In genomic region chr2:30237881-30238280, GRCm38 (mm10) we compare ENCODE assay signal across 9 mouse cellular contexts. TPM values are rescaled to one million over a fixed set of nuclear protein-coding genes. Genes with fewer than 3 reads are reported as not detected.
DNase-seq lines count a peak whose midpoint lies in the region; ATAC-seq and TF ChIP-seq lines count a peak whose summit lies in the region.
"Had no signal": no experiment of that assay in that cellular context is flagged by ENCODE, and none has a peak within 500 bp of the region (broad histone marks: within the 10 kb centered on the region; RNA-seq: fewer than 3 reads in every experiment).

No protein-coding gene starts in this region.

- peaks cover 39% of the 10 kb centered on the region for H3K4me1 ChIP-seq in G1E (ENCODE audit: insufficient read depth, low read depth, low read length)
- H3K4me1 ChIP-seq in limb, embryonic 12.5 days (replicated peaks), result peaks cover 26% of the 10 kb centered on the region
- H3K4me1 ChIP-seq in midbrain, embryonic 12.5 days, result peaks cover 23% of the 10 kb centered on the region

- H3K27ac ChIP-seq in limb, embryonic 12.5 days, result peak overlapping the region; percentile 94
- peak overlapping the region; percentile 91 for H3K27ac ChIP-seq in midbrain, embryonic 12.5 days (replicated peaks)

- peak overlapping the region; percentile 90 for H3K4me3 ChIP-seq in G1E (ENCODE audit: low read depth, low read length)
- H3K4me3 ChIP-seq in limb, embryonic 12.5 days (replicated peaks), result peak overlapping the region; percentile 94
- H3K4me3 ChIP-seq in midbrain, embryonic 12.5 days, result peak overlapping the region; percentile 97

- peak overlapping the region; percentile 93 for H3K4me2 ChIP-seq in limb, embryonic 12.5 days
- H3K4me2 ChIP-seq in midbrain, embryonic 12.5 days (replicated peaks), result peak overlapping the region; percentile 96

- 0% methylated on average over 27 of the region's 42 CpGs for WGBS in limb, embryonic 12.5 days
- WGBS in midbrain, embryonic 12.5 days, result 0% methylated on average over 42 of the region's 42 CpGs

- peaks cover 40% of the 10 kb centered on the region for H3K36me3 ChIP-seq in G1E (replicated peaks)
- H3K36me3 ChIP-seq in limb, embryonic 12.5 days, result peaks cover 31% of the 10 kb centered on the region
- H3K36me3 ChIP-seq in midbrain, embryonic 12.5 days, result peaks cover 31% of the 10 kb centered on the region

- TF ChIP-seq CTCF in G1E (IDR thresholded peaks at IDR 0.05; ENCODE audit: low read depth, low read length), result no peak

- no peaks in the 10 kb centered on the region for H3K27me3 ChIP-seq in G1E (ENCODE audit: insufficient read depth, low read length)
- no peaks in the 10 kb centered on the region for H3K27me3 ChIP-seq in limb, embryonic 12.5 days
- H3K27me3 ChIP-seq in midbrain, embryonic 12.5 days, result no peaks in the 10 kb centered on the region

- H3K9me3 ChIP-seq in G1E (replicated peaks), result peaks cover 5% of the 10 kb centered on the region
- no peaks in the 10 kb centered on the region for H3K9me3 ChIP-seq in limb, embryonic 12.5 days
- H3K9me3 ChIP-seq in midbrain, embryonic 12.5 days, result no peaks in the 10 kb centered on the region

- DNase-seq in G1E (ENCODE audit: low spot score), result peak; percentile 67
- DNase-seq in adrenal gland, postnatal 25 days, result peak; percentile 81
- DNase-seq in frontal cortex, postnatal 36 days (ENCODE audit: low spot score in 2 of 2), result peak; percentile 57 to 62
- peak; percentile 79 for DNase-seq in kidney, adult 11 months
- DNase-seq in testis, postnatal 10 days (ENCODE audit: low spot score), result peak; percentile 82
- no peak for DNase-seq in MN1 (ENCODE audit: low spot score)

- no peak for ATAC-seq in G1E (ENCODE audit: extremely low read depth, insufficient number of reproducible peaks, low FRiP score, poor library complexity, severe bottlenecking)
- peak; percentile 85 for ATAC-seq in limb, embryonic 12.5 days (ENCODE audit: insufficient number of reproducible peaks, insufficient read depth, low FRiP score, low TSS enrichment, low read depth)
- peak; percentile 89 for ATAC-seq in midbrain, embryonic 12.5 days (ENCODE audit: low FRiP score, low read depth)

- H3K9ac ChIP-seq in limb, embryonic 12.5 days (replicated peaks), result peak overlapping the region; percentile 83
- H3K9ac ChIP-seq in midbrain, embryonic 12.5 days (replicated peaks), result peak overlapping the region; percentile 86

RNA-seq across cellular contexts. Expression of gene Lrrc8a, which starts 0.4 kb away (rescaled TPM):
- total RNA-seq in G1E (2014; fragmentation: Nextera tagmentation) (21.7 and 22.4 TPM in 2 replicates), G1E (2017) (6.7 and 7.4 TPM in 2 replicates)
- polyA plus RNA-seq in G1E (2012), result 3.3 and 5.0 TPM in 2 replicates
- 51.1 and 52.2 TPM in 2 replicates for total RNA-seq in adrenal gland, postnatal 25 days (2021)
- polyA plus RNA-seq in limb, embryonic 12.5 days (2016; fragmentation: Nextera tagmentation; extraction: Ambion mirVana), result 33.5 and 37.5 TPM in 2 replicates
- polyA plus RNA-seq in midbrain, embryonic 12.5 days (2016; fragmentation: Nextera tagmentation; extraction: Ambion mirVana), result 40.3 and 46.7 TPM in 2 replicates

RNA-seq across cellular contexts. Expression of gene Gm28035, which starts 2.5 kb away (rescaled TPM):
- total RNA-seq in G1E (2014; fragmentation: Nextera tagmentation) (1.8 and 2.6 TPM in 2 replicates), G1E (2017) (0.12 TPM in 1 of 2 replicates, not detected in the other)
- polyA plus RNA-seq in G1E (2012), result 3.3 and 4.2 TPM in 2 replicates
- 1.5 and 2.9 TPM in 2 replicates for total RNA-seq in adrenal gland, postnatal 25 days (2021)
- 0.40 TPM in 1 of 2 replicates, not detected in the other for polyA plus RNA-seq in limb, embryonic 12.5 days (2016; fragmentation: Nextera tagmentation; extraction: Ambion mirVana)
- polyA plus RNA-seq in midbrain, embryonic 12.5 days (2016; fragmentation: Nextera tagmentation; extraction: Ambion mirVana), result 0.39 and 0.51 TPM in 2 replicates

RNA-seq across cellular contexts. Expression of gene Phyhd1, which starts 28.1 kb away (rescaled TPM):
- total RNA-seq in G1E (2014; fragmentation: Nextera tagmentation), result 24.6 and 27.5 TPM in 2 replicates
- total RNA-seq in G1E (2017), result 0.66 and 0.93 TPM in 2 replicates
- 1.4 and 1.8 TPM in 2 replicates for polyA plus RNA-seq in G1E (2012)
- 9.6 and 18.1 TPM in 2 replicates for total RNA-seq in adrenal gland, postnatal 25 days (2021)
- polyA plus RNA-seq in limb, embryonic 12.5 days (2016; fragmentation: Nextera tagmentation; extraction: Ambion mirVana), result 2.6 and 3.6 TPM in 2 replicates
- 4.4 and 7.1 TPM in 2 replicates for polyA plus RNA-seq in midbrain, embryonic 12.5 days (2016; fragmentation: Nextera tagmentation; extraction: Ambion mirVana)

RNA-seq across cellular contexts. Expression of gene Kyat1, which starts 32.2 kb away (rescaled TPM):
- total RNA-seq in G1E (2014; fragmentation: Nextera tagmentation) (10.6 and 12.3 TPM in 2 replicates), G1E (2017) (10.0 and 12.3 TPM in 2 replicates)
- 4.7 and 13.7 TPM in 2 replicates for polyA plus RNA-seq in G1E (2012)
- total RNA-seq in adrenal gland, postnatal 25 days (2021), result 25.7 and 28.7 TPM in 2 replicates
- 8.2 and 8.7 TPM in 2 replicates for polyA plus RNA-seq in limb, embryonic 12.5 days (2016; fragmentation: Nextera tagmentation; extraction: Ambion mirVana)
- polyA plus RNA-seq in midbrain, embryonic 12.5 days (2016; fragmentation: Nextera tagmentation; extraction: Ambion mirVana), result 12.6 and 12.8 TPM in 2 replicates

RNA-seq across cellular contexts. Expression of gene Gm28038, which starts 43.0 kb away (rescaled TPM):
- total RNA-seq in G1E (2014; fragmentation: Nextera tagmentation) (not detected in 2 replicates), G1E (2017) (not detected in 2 replicates)
- not detected in 2 replicates for polyA plus RNA-seq in G1E (2012)
- not detected in 2 replicates for total RNA-seq in adrenal gland, postnatal 25 days (2021)
- polyA plus RNA-seq in limb, embryonic 12.5 days (2016; fragmentation: Nextera tagmentation; extraction: Ambion mirVana), result not detected in 2 replicates
- not detected in 2 replicates for polyA plus RNA-seq in midbrain, embryonic 12.5 days (2016; fragmentation: Nextera tagmentation; extraction: Ambion mirVana)
- polyA plus RNA-seq: gonadal fat pad, adult 2 months had no signal
